ENCODE assay signal across 8 mouse cellular contexts in the genomic region with DNA sequence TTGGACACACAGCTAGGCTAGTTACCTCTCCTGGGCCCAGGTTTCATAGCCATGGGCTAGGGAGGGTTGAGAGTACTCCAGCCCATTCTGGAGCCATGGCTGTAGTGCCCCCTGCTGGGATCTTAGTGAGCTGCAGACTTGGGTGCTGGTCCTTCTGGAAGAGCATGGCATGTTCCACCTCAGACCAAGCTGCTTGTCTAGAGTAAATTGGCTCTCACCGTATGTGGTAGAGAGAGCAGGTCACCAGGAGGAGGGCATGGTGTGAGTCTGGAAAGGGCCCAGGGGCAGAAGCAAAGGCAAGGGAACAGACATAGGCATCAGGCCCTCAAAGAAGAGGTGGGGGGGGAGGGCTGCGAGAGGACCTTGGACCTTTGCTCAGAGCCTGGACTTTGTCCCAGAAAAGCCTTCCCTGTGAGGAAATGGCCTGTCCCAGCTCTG. TPM values are rescaled to one million over a fixed set of nuclear protein-coding genes. Genes with fewer than 3 reads are reported as not detected.
DNase-seq lines count a peak whose midpoint lies in the region; ATAC-seq and TF ChIP-seq lines count a peak whose summit lies in the region.

No protein-coding gene starts in this region.

- DNase-seq in heart, adult 8-10 months (ENCODE audit: low spot score), result peak; percentile 6
- DNase-seq in heart, adult 11 months, result no peak
- DNase-seq in 3T3-L1 (ENCODE audit: low read depth, low spot score) (peak; percentile 69), Patski (ENCODE audit: low read depth, low spot score) (no peak)
- DNase-seq in cerebellum, postnatal 25 days, result peak; percentile 63 to 74
- peak; percentile 26 to 39 for DNase-seq in natural killer cell, adult 2 months (ENCODE audit: low spot score in 2 of 2)

- H3K36me3 ChIP-seq in kidney, embryonic 16.5 days (ENCODE audit: insufficient read depth, low read length), result peaks cover 80% of the 10 kb centered on the region

- no peaks in the 10 kb centered on the region for H3K27me3 ChIP-seq in Patski
- no peaks in the 10 kb centered on the region for H3K27me3 ChIP-seq in kidney, embryonic 16.5 days (ENCODE audit: insufficient read depth, low read length)

- no peak overlapping the region for H3K27ac ChIP-seq in kidney, embryonic 16.5 days (ENCODE audit: low read length)

- POLR2A ChIA-PET in Patski (lab: Charles Lee), result no interaction called here

- ATAC-seq in Patski, result no peak
- peak; percentile 57; the same call in 1 of the 2 replicates for ATAC-seq in kidney, embryonic 16.5 days (ENCODE audit: low FRiP score, low TSS enrichment)
- no peak for ATAC-seq in inflammation-experienced regulatory T-cells, adult 6 months

- 100% methylated on average over 2 of the region's 2 CpGs for WGBS in kidney, embryonic 16.5 days

- H3K9ac ChIP-seq in kidney, embryonic 16.5 days (replicated peaks; ENCODE audit: low read length), result no peak overlapping the region

- in situ Hi-C loops in Patski (cut with MboI; ENCODE audit: low pct_unique_long_range_greater_than_20kb), result no loop called here

- CTCF ChIA-PET in Patski (lab: Charles Lee), result interaction anchor here (1.0 kb wide), 1 partner anchor 60 kb away, joined by 3 read pairs; no protein-coding TSS in a partner anchor

- H3K4me2 ChIP-seq in kidney, embryonic 16.5 days (replicated peaks; ENCODE audit: low read depth, low read length), result no peak overlapping the region

- no peaks in the 10 kb centered on the region for H3K9me3 ChIP-seq in kidney, embryonic 16.5 days (ENCODE audit: low read length)

- no peak overlapping the region for H3K4me3 ChIP-seq in kidney, embryonic 16.5 days (ENCODE audit: low read length)

- H3K4me1 ChIP-seq in kidney, embryonic 16.5 days (ENCODE audit: insufficient read depth, low read length), result no peaks in the 10 kb centered on the region

- TF ChIP-seq CTCF in Patski (IDR thresholded peaks at IDR 0.05), result peak; percentile 74

RNA-seq across cellular contexts. Expression of a gene that starts 3.2 kb away (rescaled TPM):
- total RNA-seq in heart, adult 8-10 months (2022), result under 1 TPM in 2 of 4 experiments, not detected in 2; 0.03 TPM
- polyA plus RNA-seq in Patski (2021), result 0.04 TPM
- 0.24 and 0.35 TPM in 2 replicates for polyA plus RNA-seq in kidney, embryonic 16.5 days (2015; fragmentation: Nextera tagmentation; extraction: Ambion mirVana)
- polyA plus RNA-seq in inflammation-experienced regulatory T-cells, adult 6 months (2017; shearing (Covaris generic)), result under 1 TPM in 1 of 3 experiments, not detected in 2; 0.09 TPM

RNA-seq across cellular contexts. Expression of a gene that starts 11.6 kb away (rescaled TPM):
- 10 to 100 TPM; 27.5 to 33.6 (median 29.6) TPM for total RNA-seq in heart, adult 8-10 months (2022)
- polyA plus RNA-seq in Patski (2021), result 69.7 TPM
- 123 and 127 TPM in 2 replicates for polyA plus RNA-seq in kidney, embryonic 16.5 days (2015; fragmentation: Nextera tagmentation; extraction: Ambion mirVana)
- 10 to 100 TPM; 44.3 to 68.8 (median 50.2) TPM for polyA plus RNA-seq in inflammation-experienced regulatory T-cells, adult 6 months (2017; shearing (Covaris generic))

RNA-seq across cellular contexts. Expression of a gene that starts 47.7 kb away (rescaled TPM):
- 10 to 100 TPM; 41.7 to 49.1 (median 43.6) TPM for total RNA-seq in heart, adult 8-10 months (2022)
- 39.5 TPM for polyA plus RNA-seq in Patski (2021)
- 61.4 and 62.1 TPM in 2 replicates for polyA plus RNA-seq in kidney, embryonic 16.5 days (2015; fragmentation: Nextera tagmentation; extraction: Ambion mirVana)
- polyA plus RNA-seq in inflammation-experienced regulatory T-cells, adult 6 months (2017; shearing (Covaris generic)), result 10 to 100 TPM; 35.8 to 45.1 (median 43.9) TPM

RNA-seq across cellular contexts. Expression of a gene that starts 49.0 kb away (rescaled TPM):
- total RNA-seq in heart, adult 8-10 months (2022), result 10 to 100 TPM; 46.3 to 52.1 (median 49.5) TPM
- 18.6 TPM for polyA plus RNA-seq in Patski (2021)
- polyA plus RNA-seq in kidney, embryonic 16.5 days (2015; fragmentation: Nextera tagmentation; extraction: Ambion mirVana), result 26.5 and 26.6 TPM in 2 replicates
- 10 to 100 TPM in 1 of 3 experiments, 1 to 10 TPM in 2; 9.8 to 12.6 (median 10.0) TPM for polyA plus RNA-seq in inflammation-experienced regulatory T-cells, adult 6 months (2017; shearing (Covaris generic))

Comparison
In these comparisons a context has a peak if more than half of its experiments do, and no peak if none do; other contexts are left out.
1. DNase-seq: peak in heart, adult 8-10 months (single experiment), 3T3-L1 (single experiment), cerebellum, postnatal 25 days (2 of 2) and natural killer cell, adult 2 months (2 of 2); none in heart, adult 11 months (single experiment) and Patski (single experiment).